Mouse (Mus musculus): ENCODE measurements at regions not wholly inside any gene's neighbourhood (a gene's known extent, or its start where the extent isn't known, plus 50 kb on each side); places are given as distances from the start of the nearest gene placed in this dataset.
A peak's percentile ranks its signal among the peaks of the same experiment; 100 is the strongest.

- no peak overlapping the region for H3K27ac ChIP-seq (ENCODE audit: poor library complexity, severe bottlenecking)
- no peak for ATAC-seq (ENCODE audit: insufficient number of reproducible peaks, low FRiP score)
- WGBS = 83% methylated on average over 5 of the region's 5 CpGs
These were observed 768.0 kb downstream of the Gm826 start for GRCm38 (mm10) chr2:159565921-159566320.

GRCm38 (mm10) chr2:159566461-159566860, 767.5 kb downstream of the Gm826 start:
- ATAC-seq (ENCODE audit: insufficient number of reproducible peaks, low FRiP score) = no peak
- Histone ChIP-seq H3K4me3 (no peak overlapping the region), H3K36me3 (no peaks in the 10 kb centered on the region), H3K4me1 (replicated peaks) (no peaks in the 10 kb centered on the region), H3K4me2 (no peak overlapping the region), H3K27ac (ENCODE audit: poor library complexity, severe bottlenecking) (no peak overlapping the region), H3K27me3 (replicated peaks) (no peaks in the 10 kb centered on the region), H3K9ac (no peak overlapping the region), H3K9me3 (replicated peaks) (no peaks in the 10 kb centered on the region)
- WGBS = 60% methylated on average over 5 of the region's 5 CpGs

More at GRCm38 (mm10) chr2:159565921-159566320, 768.0 kb downstream of the Gm826 start:
- H3K27me3 ChIP-seq (replicated peaks) = no peaks in the 10 kb centered on the region
- no peak overlapping the region for H3K4me2 ChIP-seq
- no peaks in the 10 kb centered on the region for H3K36me3 ChIP-seq
- no peaks in the 10 kb centered on the region for H3K9me3 ChIP-seq (replicated peaks)
- H3K4me3 ChIP-seq = no peak overlapping the region
- H3K4me1 ChIP-seq (replicated peaks) = no peaks in the 10 kb centered on the region
- no peak overlapping the region for H3K9ac ChIP-seq

- H3K9ac ChIP-seq = no peak overlapping the region
- H3K27me3 ChIP-seq (replicated peaks) = no peaks in the 10 kb centered on the region
- H3K4me3 ChIP-seq = no peak overlapping the region
- H3K36me3 ChIP-seq = no peaks in the 10 kb centered on the region
- no peak overlapping the region for H3K27ac ChIP-seq (ENCODE audit: poor library complexity, severe bottlenecking)
- H3K4me1 ChIP-seq (replicated peaks) = no peaks in the 10 kb centered on the region
- H3K9me3 ChIP-seq (replicated peaks) = no peaks in the 10 kb centered on the region
- no peak overlapping the region for H3K4me2 ChIP-seq
- 70% methylated on average over 4 of the region's 4 CpGs for WGBS
- no peak for ATAC-seq (ENCODE audit: insufficient number of reproducible peaks, low FRiP score)
These were observed 765.6 kb downstream of the Gm826 start for GRCm38 (mm10) chr2:159568391-159568790.

DNA sequence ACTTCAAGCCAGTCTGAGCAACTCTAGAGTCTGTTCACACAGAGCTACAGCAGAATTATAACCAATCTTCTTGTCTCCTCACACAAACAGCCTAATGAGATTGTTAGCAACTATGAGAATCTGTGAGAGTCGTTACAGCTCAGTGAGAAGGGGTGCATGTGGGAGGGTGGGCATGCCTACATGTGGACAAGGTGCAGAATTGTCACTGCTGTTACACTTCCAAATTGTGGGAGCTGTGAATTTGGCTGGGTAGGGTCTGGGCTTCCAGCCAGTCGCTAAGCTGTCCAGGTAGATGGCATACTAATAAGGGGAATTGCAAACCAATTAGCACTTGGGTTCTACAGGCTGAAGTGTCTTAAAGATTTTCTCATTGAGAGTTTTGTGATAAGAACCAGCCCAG, 762.1 kb downstream of the Gm826 start:
- H3K4me1 ChIP-seq (replicated peaks) = no peaks in the 10 kb centered on the region
- no peak overlapping the region for H3K9ac ChIP-seq
- ATAC-seq (ENCODE audit: insufficient number of reproducible peaks, low FRiP score) = no peak
- H3K9me3 ChIP-seq (replicated peaks) = no peaks in the 10 kb centered on the region
- no peaks in the 10 kb centered on the region for H3K27me3 ChIP-seq (replicated peaks)
- no peaks in the 10 kb centered on the region for H3K36me3 ChIP-seq
- H3K27ac ChIP-seq (ENCODE audit: poor library complexity, severe bottlenecking) = no peak overlapping the region
- 70% methylated on average over 2 of the region's 2 CpGs for WGBS
- no peak overlapping the region for H3K4me2 ChIP-seq
- H3K4me3 ChIP-seq = no peak overlapping the region

DNA sequence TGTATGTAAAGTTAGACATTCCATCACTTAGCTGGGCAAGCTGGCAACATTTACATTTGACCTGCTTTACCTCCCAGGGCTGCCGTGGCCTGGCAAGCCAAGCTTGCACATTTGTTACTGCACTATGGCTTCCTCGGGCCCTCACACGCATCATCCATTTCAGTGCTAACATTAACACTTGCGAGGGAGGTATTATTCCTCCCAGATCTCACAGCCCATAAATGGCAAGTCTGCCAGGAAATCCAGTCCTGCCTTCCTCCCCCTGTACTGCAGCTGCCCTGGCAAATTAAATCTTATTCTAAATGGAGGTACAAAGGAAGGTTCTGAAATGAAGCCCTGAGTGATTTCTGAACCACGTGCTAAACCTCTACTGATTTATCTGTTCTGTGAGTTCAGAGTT, 758.7 kb downstream of the Gm826 start:
- H3K9ac ChIP-seq = no peak overlapping the region
- no peak overlapping the region for H3K27ac ChIP-seq (ENCODE audit: poor library complexity, severe bottlenecking)
- no peaks in the 10 kb centered on the region for H3K9me3 ChIP-seq (replicated peaks)
- no peak for ATAC-seq (ENCODE audit: insufficient number of reproducible peaks, low FRiP score)
- WGBS = 69% methylated on average over 5 of the region's 5 CpGs
- H3K4me1 ChIP-seq (replicated peaks) = no peaks in the 10 kb centered on the region
- no peak overlapping the region for H3K4me2 ChIP-seq
- H3K27me3 ChIP-seq (replicated peaks) = no peaks in the 10 kb centered on the region
- H3K4me3 ChIP-seq = no peak overlapping the region
- no peaks in the 10 kb centered on the region for H3K36me3 ChIP-seq

GRCm38 (mm10) chr2:159583103-159583502, 750.9 kb downstream of the Gm826 start:
- WGBS = 60% methylated on average over 8 of the region's 8 CpGs
- Histone ChIP-seq H3K27me3 (replicated peaks) (no peaks in the 10 kb centered on the region), H3K36me3 (no peaks in the 10 kb centered on the region), H3K9me3 (replicated peaks) (no peaks in the 10 kb centered on the region), H3K4me1 (replicated peaks) (no peaks in the 10 kb centered on the region), H3K4me2 (no peak overlapping the region), H3K9ac (no peak overlapping the region), H3K4me3 (no peak overlapping the region), H3K27ac (ENCODE audit: poor library complexity, severe bottlenecking) (no peak overlapping the region)
- no peak for ATAC-seq (ENCODE audit: insufficient number of reproducible peaks, low FRiP score)

DNA sequence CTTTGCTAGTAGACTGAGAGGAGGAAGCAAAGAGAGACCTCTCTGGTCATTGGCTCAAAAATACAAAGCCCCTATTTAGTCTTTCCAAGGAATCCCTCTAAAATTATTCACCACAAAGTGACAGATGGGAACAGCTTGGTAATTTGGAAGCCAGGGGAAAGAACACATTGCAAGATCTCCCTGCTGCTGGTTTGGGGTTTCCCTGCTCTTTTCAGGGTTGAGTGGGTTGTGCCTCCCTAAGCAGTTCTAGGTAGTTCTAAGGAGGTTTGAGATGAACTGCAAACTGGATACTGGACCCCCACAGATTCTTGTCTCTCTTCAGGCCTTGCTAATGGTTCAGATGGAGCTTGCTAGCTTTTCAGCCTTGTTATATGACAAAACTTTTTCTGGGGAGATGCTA, 749.3 kb downstream of the Gm826 start:
- no peaks in the 10 kb centered on the region for H3K4me1 ChIP-seq (replicated peaks)
- no peaks in the 10 kb centered on the region for H3K36me3 ChIP-seq
- no peak for ATAC-seq (ENCODE audit: insufficient number of reproducible peaks, low FRiP score)
- H3K27me3 ChIP-seq (replicated peaks) = no peaks in the 10 kb centered on the region
- no peak overlapping the region for H3K27ac ChIP-seq (ENCODE audit: poor library complexity, severe bottlenecking)
- no peaks in the 10 kb centered on the region for H3K9me3 ChIP-seq (replicated peaks)
- no peak overlapping the region for H3K4me3 ChIP-seq
- H3K9ac ChIP-seq = no peak overlapping the region
- H3K4me2 ChIP-seq = no peak overlapping the region

DNA sequence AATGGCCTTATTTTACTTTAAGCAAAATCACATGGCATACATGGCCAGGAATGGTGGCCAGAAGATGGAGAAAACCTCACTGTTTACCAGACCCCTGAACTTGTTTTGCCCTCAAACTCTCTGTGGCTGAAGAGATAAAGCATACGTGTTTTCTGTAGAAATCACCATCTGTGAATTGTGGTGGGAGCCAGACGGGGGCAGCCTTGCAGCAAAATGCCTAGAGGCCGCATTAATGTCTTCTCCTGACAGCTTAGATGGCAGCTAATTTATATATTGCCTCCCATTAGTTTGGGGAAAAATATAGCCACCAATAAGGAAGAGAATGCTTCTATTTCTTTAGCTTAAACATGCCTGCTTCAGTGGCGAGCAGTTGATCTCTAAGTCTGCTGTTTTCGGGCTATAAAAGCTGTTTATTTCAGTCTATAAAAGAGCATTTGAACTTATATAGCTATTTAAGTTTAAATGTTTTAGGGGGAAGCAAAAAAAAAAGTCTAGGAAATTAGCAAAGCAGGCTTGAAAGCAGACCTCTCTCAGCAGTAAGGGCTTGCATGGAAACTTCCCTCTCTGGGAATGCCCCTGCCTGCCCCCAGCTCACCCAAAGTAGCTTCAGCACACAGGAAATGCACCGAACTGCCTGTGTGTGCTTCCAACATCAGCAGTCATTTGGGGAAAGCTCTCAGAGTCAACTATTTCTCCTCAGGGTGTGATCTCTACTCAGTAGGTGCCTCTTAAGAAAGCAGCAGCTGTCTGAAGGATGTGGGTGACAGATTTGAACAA, 747.1 kb downstream of the Gm826 start:
- Histone ChIP-seq H3K4me3 (no peak overlapping the region), H3K27ac (ENCODE audit: poor library complexity, severe bottlenecking) (no peak overlapping the region), H3K27me3 (replicated peaks) (no peaks in the 10 kb centered on the region), H3K9ac (no peak overlapping the region), H3K4me2 (no peak overlapping the region), H3K36me3 (no peaks in the 10 kb centered on the region), H3K4me1 (replicated peaks) (no peaks in the 10 kb centered on the region), H3K9me3 (replicated peaks) (no peaks in the 10 kb centered on the region)
- no peak for ATAC-seq (ENCODE audit: insufficient number of reproducible peaks, low FRiP score)
- 47% methylated on average over 6 of the region's 6 CpGs for WGBS

DNA sequence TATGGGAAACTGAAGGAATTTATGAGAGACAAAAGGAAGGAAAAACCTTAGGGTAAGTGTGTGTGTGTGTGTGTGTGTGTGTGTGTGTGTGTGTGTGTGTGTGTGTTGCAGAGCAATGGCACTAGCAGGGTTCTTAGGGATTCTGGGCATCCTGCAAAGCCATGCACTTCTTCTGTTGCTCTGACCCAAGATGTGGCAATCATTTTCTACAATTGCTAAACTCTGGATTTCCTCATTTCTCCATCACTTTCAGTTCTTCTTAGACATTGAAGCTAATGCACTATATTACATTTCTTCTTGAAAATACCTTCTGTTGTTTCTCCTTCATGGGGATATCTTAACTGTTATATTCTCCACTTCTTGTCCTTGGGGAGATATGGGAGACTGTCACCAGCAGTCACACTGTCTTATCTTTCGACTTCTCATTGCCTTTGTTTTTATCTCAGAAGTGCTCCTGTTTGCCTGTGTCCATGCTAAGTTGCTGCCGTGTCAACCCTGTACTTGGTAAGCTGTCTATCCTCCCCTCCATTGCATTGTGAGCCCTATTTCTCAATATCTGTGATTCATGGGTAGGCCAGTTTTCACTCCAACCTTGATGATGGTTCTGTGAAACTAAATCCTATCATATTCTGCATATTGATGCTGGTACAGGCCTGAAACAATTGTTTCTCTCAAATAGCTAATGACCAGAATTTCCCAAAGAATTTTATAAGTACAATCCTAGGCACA, 742.4 kb downstream of the Gm826 start:
- H3K9me3 ChIP-seq (replicated peaks) = no peaks in the 10 kb centered on the region
- H3K4me2 ChIP-seq = no peak overlapping the region
- peaks cover 9% of the 10 kb centered on the region; the same call in 1 of the 2 replicates for H3K4me1 ChIP-seq (replicated peaks)
- H3K27me3 ChIP-seq (replicated peaks) = peaks cover 3% of the 10 kb centered on the region; the same call in 1 of the 2 replicates
- no peak overlapping the region for H3K27ac ChIP-seq (ENCODE audit: poor library complexity, severe bottlenecking)
- no peak for ATAC-seq (ENCODE audit: insufficient number of reproducible peaks, low FRiP score)
- no peak overlapping the region for H3K4me3 ChIP-seq
- no peaks in the 10 kb centered on the region for H3K36me3 ChIP-seq
- H3K9ac ChIP-seq = no peak overlapping the region
- WGBS = 22% methylated on average over 2 of the region's 2 CpGs

GRCm38 (mm10) chr2:159592841-159593240, 741.1 kb downstream of the Gm826 start:
- H3K9ac ChIP-seq = no peak overlapping the region
- 0 out of 2 replicates have a peak overlapping the region, but pooled peaks have one; percentile 27 for H3K27ac ChIP-seq (ENCODE audit: poor library complexity, severe bottlenecking)
- no peak overlapping the region for H3K4me3 ChIP-seq
- 17% methylated on average over 5 of the region's 5 CpGs for WGBS
- peaks cover 3% of the 10 kb centered on the region; the same call in 1 of the 2 replicates for H3K27me3 ChIP-seq (replicated peaks)
- 0 out of 2 replicates have a peak overlapping the region, but pooled peaks have one; percentile 2 for H3K4me2 ChIP-seq
- no peaks in the 10 kb centered on the region for H3K9me3 ChIP-seq (replicated peaks)
- H3K36me3 ChIP-seq = no peaks in the 10 kb centered on the region
- ATAC-seq (ENCODE audit: insufficient number of reproducible peaks, low FRiP score) = peak; percentile 57; the same call in 1 of the 2 replicates
- H3K4me1 ChIP-seq (replicated peaks) = peaks cover 11% of the 10 kb centered on the region; the same call in 1 of the 2 replicates

DNA sequence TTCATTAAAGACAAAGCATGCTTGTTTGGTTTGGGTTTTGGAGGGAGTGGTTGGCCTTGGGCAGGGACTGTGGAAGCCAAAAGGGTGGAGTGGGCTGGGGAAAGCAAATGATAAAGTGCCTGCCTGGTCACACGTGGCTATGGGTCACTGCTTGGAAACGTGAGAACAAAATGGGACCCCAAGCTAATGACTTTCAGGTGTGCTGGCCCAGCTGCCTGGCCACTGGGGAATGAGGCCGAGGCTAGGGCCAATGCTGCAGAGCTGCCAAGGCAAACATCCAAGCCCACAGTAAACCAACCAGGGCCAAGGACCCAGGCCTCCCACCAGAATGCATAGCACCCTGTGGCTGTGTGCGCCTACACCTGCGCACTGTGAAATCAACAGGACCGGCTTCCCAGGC, 737.7 kb downstream of the Gm826 start:
- no peak overlapping the region for H3K9ac ChIP-seq
- H3K36me3 ChIP-seq = no peaks in the 10 kb centered on the region
- H3K4me2 ChIP-seq = no peak overlapping the region
- no peaks in the 10 kb centered on the region for H3K9me3 ChIP-seq (replicated peaks)
- peaks cover 21% of the 10 kb centered on the region; the same call in 1 of the 2 replicates for H3K4me1 ChIP-seq (replicated peaks)
- ATAC-seq (ENCODE audit: insufficient number of reproducible peaks, low FRiP score) = no peak
- WGBS = 82% methylated on average over 6 of the region's 6 CpGs
- no peak overlapping the region for H3K4me3 ChIP-seq
- no peak overlapping the region for H3K27ac ChIP-seq (ENCODE audit: poor library complexity, severe bottlenecking)
- H3K27me3 ChIP-seq (replicated peaks) = peaks cover 3% of the 10 kb centered on the region; the same call in 1 of the 2 replicates

All from heart, embryonic 12.5 days (tissue).